Comparison of ENCODE assay signal across 9 mouse cellular contexts in the genomic region with DNA sequence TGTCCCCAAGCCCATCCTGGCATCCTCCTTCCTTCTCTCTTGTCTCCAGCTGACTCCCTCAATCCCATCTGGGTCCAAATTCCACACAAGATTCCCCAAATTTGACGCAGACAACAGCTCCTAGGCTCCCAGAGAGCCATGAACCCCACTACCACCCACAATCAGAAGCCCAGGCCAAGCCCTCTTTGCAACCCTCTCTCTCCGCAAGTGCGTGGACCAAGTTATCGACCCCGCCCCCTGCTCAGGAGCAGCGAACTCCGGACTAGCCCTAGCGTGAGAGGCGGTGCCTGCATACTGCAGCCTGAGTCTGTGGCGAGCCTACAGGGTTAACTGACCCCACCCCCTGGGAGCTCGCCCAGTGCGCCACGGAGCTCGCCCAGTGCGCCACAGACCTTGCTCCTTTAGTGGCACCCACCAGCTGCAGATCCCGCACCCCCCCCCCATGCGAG. TPM values are rescaled to one million over a fixed set of nuclear protein-coding genes. Genes with fewer than 3 reads are reported as not detected.
A peak's percentile ranks its signal among the peaks of the same experiment; 100 is the strongest.
DNase-seq lines count a peak whose midpoint lies in the region; ATAC-seq and TF ChIP-seq lines count a peak whose summit lies in the region.
"Had no signal": no experiment of that assay in that cellular context is flagged by ENCODE, and none has a peak within 500 bp of the region (broad histone marks: within the 10 kb centered on the region; RNA-seq: fewer than 3 reads in every experiment).

No protein-coding gene starts in this region.

- no peak for TF ChIP-seq CTCF in cerebellum, adult 2 months (IDR thresholded peaks at IDR 0.05; ENCODE audit: borderline replicate concordance, insufficient read depth, low read depth, low read length)

- no peak for TF ChIP-seq POLR2A in cerebellum, adult 2 months (IDR thresholded peaks at IDR 0.05; ENCODE audit: borderline replicate concordance, insufficient read depth, low read length)

- H3K9ac ChIP-seq in heart, embryonic 16.5 days (ENCODE audit: low read length) = no peak overlapping the region
- H3K9ac ChIP-seq in forebrain, embryonic 14.5 days (ENCODE audit: low read length) = no peak overlapping the region
- H3K9ac ChIP-seq in liver, embryonic 16.5 days (ENCODE audit: low read depth, low read length) = no peak overlapping the region

- no peaks in the 10 kb centered on the region for H3K36me3 ChIP-seq in heart, embryonic 16.5 days (ENCODE audit: control insufficient read depth, insufficient read depth)
- H3K36me3 ChIP-seq in forebrain, embryonic 14.5 days (ENCODE audit: control insufficient read depth, insufficient read depth, low read length) = no peaks in the 10 kb centered on the region
- no peaks in the 10 kb centered on the region for H3K36me3 ChIP-seq in liver, embryonic 16.5 days (ENCODE audit: control insufficient read depth, insufficient read depth)

- H3K27ac ChIP-seq in heart, embryonic 16.5 days (ENCODE audit: low read length) = no peak overlapping the region
- peak overlapping the region; percentile 44; the same call in 1 of the 2 replicates for H3K27ac ChIP-seq in cerebellum, adult 2 months (ENCODE audit: insufficient read depth, low read length)
- no peak overlapping the region for H3K27ac ChIP-seq in forebrain, embryonic 14.5 days (ENCODE audit: low read depth, low read length)
- no peak overlapping the region for H3K27ac ChIP-seq in liver, embryonic 16.5 days (ENCODE audit: low read length)

- H3K27me3 ChIP-seq in heart, embryonic 16.5 days (ENCODE audit: control insufficient read depth, insufficient read depth, low read length) = peaks cover 68% of the 10 kb centered on the region
- no peaks in the 10 kb centered on the region for H3K27me3 ChIP-seq in cerebellum, adult 2 months (ENCODE audit: control insufficient read depth, insufficient read depth, low read length)
- H3K27me3 ChIP-seq in forebrain, embryonic 14.5 days (replicated peaks; ENCODE audit: control insufficient read depth, insufficient read depth, low read length) = peaks cover 49% of the 10 kb centered on the region
- peaks cover 45% of the 10 kb centered on the region for H3K27me3 ChIP-seq in liver, embryonic 16.5 days (ENCODE audit: control insufficient read depth, insufficient read depth, low read depth, low read length)

- peaks cover 5% of the 10 kb centered on the region; the same call in 1 of the 2 replicates for H3K4me1 ChIP-seq in heart, embryonic 16.5 days (ENCODE audit: control insufficient read depth, insufficient read depth, low read length)
- H3K4me1 ChIP-seq in cerebellum, adult 2 months (ENCODE audit: control insufficient read depth, insufficient read depth, low read length) = peaks cover 30% of the 10 kb centered on the region
- H3K4me1 ChIP-seq in forebrain, embryonic 14.5 days (ENCODE audit: control insufficient read depth, insufficient read depth, low read length) = peaks cover 6% of the 10 kb centered on the region; the same call in 1 of the 2 replicates
- no peaks in the 10 kb centered on the region for H3K4me1 ChIP-seq in liver, embryonic 16.5 days (ENCODE audit: control insufficient read depth, low read depth, low read length)

- H3K4me3 ChIP-seq in heart, embryonic 16.5 days (ENCODE audit: low read length) = peak overlapping the region; percentile 13; the same call in 1 of the 2 replicates
- peak overlapping the region; percentile 74 for H3K4me3 ChIP-seq in cerebellum, adult 2 months (replicated peaks; ENCODE audit: insufficient read depth, low read depth, low read length)
- peak overlapping the region; percentile 44 for H3K4me3 ChIP-seq in forebrain, embryonic 14.5 days (ENCODE audit: low read depth, low read length)
- H3K4me3 ChIP-seq in liver, embryonic 16.5 days (ENCODE audit: low read depth, low read length) = no peak overlapping the region; the same call in 1 of the 2 replicates

- H3K4me2 ChIP-seq in heart, embryonic 16.5 days (ENCODE audit: low read depth, low read length) = peak overlapping the region; percentile 54
- H3K4me2 ChIP-seq in forebrain, embryonic 14.5 days (ENCODE audit: low read length) = peak overlapping the region; percentile 91
- H3K4me2 ChIP-seq in liver, embryonic 16.5 days (ENCODE audit: low read depth, low read length) = peak overlapping the region; percentile 39; the same call in 1 of the 2 replicates

- WGBS in heart, embryonic 16.5 days = 0% methylated on average over 17 of the region's 17 CpGs
- WGBS in cerebellum, adult 2 months = 5% methylated on average over 17 of the region's 17 CpGs
- WGBS in forebrain, embryonic 14.5 days = 1% methylated on average over 17 of the region's 17 CpGs
- 7% methylated on average over 17 of the region's 17 CpGs for WGBS in liver, embryonic 16.5 days (ENCODE audit: insufficient replicate concordance)

- intact Hi-C loops in left cerebral cortex, postnatal 14 days (cut with DNase I) = loop anchor here (2.0 to 10.0 kb wide), 3 partner anchors 235 to 1110 kb away; no protein-coding TSS in a partner anchor

- no peaks in the 10 kb centered on the region for H3K9me3 ChIP-seq in heart, embryonic 16.5 days (replicated peaks; ENCODE audit: control insufficient read depth, low read length)
- no peaks in the 10 kb centered on the region for H3K9me3 ChIP-seq in forebrain, embryonic 14.5 days (replicated peaks; ENCODE audit: control insufficient read depth, low read length)
- no peaks in the 10 kb centered on the region for H3K9me3 ChIP-seq in liver, embryonic 16.5 days (replicated peaks; ENCODE audit: control insufficient read depth, low read length)

- no peak for DNase-seq in heart, adult 18-20 months
- peak; percentile 49 to 56 for DNase-seq in cerebellum, adult 2 months
- DNase-seq in forebrain, embryonic 14.5 days (ENCODE audit: low spot score) = peak; percentile 6
- no peak for DNase-seq in urinary bladder, postnatal 4 days (ENCODE audit: low spot score in 2 of 2)
- no peak for DNase-seq in left cerebral cortex, postnatal 14 days (ENCODE audit: low spot score in 2 of 2)
- DNase-seq in urinary bladder, adult 2 months (ENCODE audit: low spot score) = no peak

- ATAC-seq in heart, embryonic 16.5 days (replicated peaks; ENCODE audit: extremely low read depth, insufficient read depth, low FRiP score) = no peak
- ATAC-seq in forebrain, embryonic 14.5 days = peak; percentile 11; the same call in 1 of the 2 replicates
- ATAC-seq in liver, embryonic 16.5 days (ENCODE audit: low read depth) = no peak
- ATAC-seq: Patski had no signal

RNA-seq across cellular contexts. Expression of gene Grin2a, which starts 2.6 kb away (rescaled TPM):
- 0.34 and 0.60 TPM in 2 replicates for polyA plus RNA-seq in heart, embryonic 16.5 days (2015; fragmentation: Nextera tagmentation; extraction: Ambion mirVana)
- total RNA-seq in heart, adult 18-20 months (2021) = under 1 TPM; 0.23 to 0.25 TPM
- polyA plus RNA-seq in cerebellum, adult 2 months (2012; rRNA removed) = 16.5 and 17.4 TPM in 2 replicates
- polyA plus RNA-seq in forebrain, embryonic 14.5 days (2014; fragmentation: Nextera tagmentation; extraction: Ambion mirVana) = 0.47 TPM in 2 replicates
- polyA plus RNA-seq in liver, embryonic 16.5 days (2015; fragmentation: Nextera tagmentation; extraction: Ambion mirVana) = not detected in 2 replicates
- total RNA-seq in left cerebral cortex, postnatal 14 days (2021) = 100 to 1,000 TPM; 198 to 236 TPM
- 0.06 and 0.09 TPM in 2 replicates for polyA plus RNA-seq in urinary bladder, adult 2 months (2012; rRNA removed)

Comparison
In these comparisons a context has a peak if more than half of its experiments do, and no peak if none do; other contexts are left out.
1. H3K4me2 ChIP-seq: peak in every context shown above with its lines; median percentile 91 in forebrain, embryonic 14.5 days; 54 in heart, embryonic 16.5 days; 39 in liver, embryonic 16.5 days.
2. DNase-seq: peak in cerebellum, adult 2 months (2 of 2) and forebrain, embryonic 14.5 days (single experiment); none in heart, adult 18-20 months (0 of 2), urinary bladder, postnatal 4 days (0 of 2), left cerebral cortex, postnatal 14 days (0 of 2) and urinary bladder, adult 2 months (single experiment).
3. RNA of gene Grin2a, which starts 2.6 kb away (polyA plus RNA-seq): 16.5 to 17.4 TPM in cerebellum, adult 2 months; 0.47 TPM in forebrain, embryonic 14.5 days, 0.34 to 0.60 TPM in heart, embryonic 16.5 days, 0.06 to 0.09 TPM in urinary bladder, adult 2 months and not detected in liver, embryonic 16.5 days; every median in the first group is over 10 times any median in the second.